Mouse (Mus musculus) midbrain, embryonic 12.5 days (tissue): ENCODE results near the gene Acot11. TPM values are rescaled to one million over a fixed set of nuclear protein-coding genes. Genes with fewer than 3 reads are reported as not detected.

Experiments used
- ATAC-seq: fragments of 200-750 bp; cut with Nextera tagmentation; 2 replicates; pipeline ENCODE4 v1.8.0; 2017; ENCODE audit warnings: low read depth, moderate TSS enrichment, moderate library complexity; ENCODE audit not compliant: low FRiP score
- H3K27ac ChIP-seq: fragments of 300-500 bp; sonication (generic); replicated peaks from 2 replicates; pipeline ENCODE4 v1.5.1; 2016; ENCODE audit warnings: mild to moderate bottlenecking
- H3K27me3 ChIP-seq: fragments of 300-500 bp; sonication (generic); 2 replicates; pipeline ENCODE4 v1.6.1; 2016; ENCODE audit warnings: mild to moderate bottlenecking
- H3K36me3 ChIP-seq: fragments of 300-500 bp; sonication (generic); 2 replicates; pipeline ENCODE4 v1.6.1; 2016
- H3K4me1 ChIP-seq: fragments of 300-500 bp; sonication (generic); 2 replicates; pipeline ENCODE4 v1.6.1; 2016
- H3K4me2 ChIP-seq: fragments of 300-500 bp; sonication (generic); replicated peaks from 2 replicates; pipeline ENCODE4 v1.6.1; 2016; ENCODE audit warnings: mild to moderate bottlenecking, moderate library complexity
- H3K4me3 ChIP-seq: fragments of 300-500 bp; sonication (generic); 2 replicates; pipeline ENCODE4 v1.5.1; 2016; ENCODE audit warnings: mild to moderate bottlenecking
- H3K9ac ChIP-seq: fragments of 300-500 bp; sonication (generic); replicated peaks from 2 replicates; pipeline ENCODE4 v1.6.1; 2016; ENCODE audit warnings: mild to moderate bottlenecking, moderate library complexity
- H3K9me3 ChIP-seq: fragments of 300-500 bp; sonication (generic); 2 replicates; pipeline ENCODE4 v1.6.1; 2016; ENCODE audit warnings: mild to moderate bottlenecking
- WGBS: fragments of 180-500 bp; shearing (Covaris S2); methylation state at CpG from one replicate; pipeline ENCODE4 v1.1.7; 2016; 5-methylcytosine and 5-hydroxymethylcytosine counted together
- polyA plus RNA-seq: library from polyadenylated mRNA; unstranded; fragments of >200 nt; fragmentation: Nextera tagmentation; extraction: Ambion mirVana; gene quantifications from 2 replicates; pipeline ENCODE4 v1.2.1, GENCODE M21; 2016

Acot11 gene
- polyA plus RNA-seq, 1 experiment from 2014 or later = 1.6 TPM

GRCm38 (mm10) chr4:106707957-106708356 is 96.8 kb downstream of the Acot11 start:
- H3K36me3 ChIP-seq = no peaks in the 10 kb centered on the region
- no peak for ATAC-seq

GRCm38 (mm10) chr4:106705096-106705665 is 99.6 kb downstream of the Acot11 start:
- WGBS = 26% methylated on average over 8 of the region's 8 CpGs
- H3K4me1 ChIP-seq = peaks cover 23% of the 10 kb centered on the region
- no peak overlapping the region for H3K4me3 ChIP-seq
- H3K9ac ChIP-seq = 0 out of 2 replicates have a peak overlapping the region, but pooled peaks have one; percentile 35
- no peaks in the 10 kb centered on the region for H3K9me3 ChIP-seq
- no peak for ATAC-seq
- peak overlapping the region; percentile 69 for H3K27ac ChIP-seq
- H3K27me3 ChIP-seq = peaks cover 21% of the 10 kb centered on the region; the same call in 1 of the 2 replicates
- H3K36me3 ChIP-seq = no peaks in the 10 kb centered on the region
- no peak overlapping the region for H3K4me2 ChIP-seq

More at GRCm38 (mm10) chr4:106707957-106708356, 96.8 kb downstream of the Acot11 start:
- no peak overlapping the region for H3K9ac ChIP-seq
- no peaks in the 10 kb centered on the region for H3K9me3 ChIP-seq
- H3K27me3 ChIP-seq = peaks cover 14% of the 10 kb centered on the region; the same call in 1 of the 2 replicates
- H3K4me1 ChIP-seq = peaks cover 14% of the 10 kb centered on the region
- no peak overlapping the region for H3K27ac ChIP-seq
- WGBS = 37% methylated on average over 5 of the region's 5 CpGs
- H3K4me2 ChIP-seq = peak overlapping the region; percentile 11; the same call in 1 of the 2 replicates
- H3K4me3 ChIP-seq = no peak overlapping the region

- H3K4me2 ChIP-seq = no peak overlapping the region
- H3K9me3 ChIP-seq = no peaks in the 10 kb centered on the region
- peaks cover 15% of the 10 kb centered on the region; the same call in 1 of the 2 replicates for H3K27me3 ChIP-seq
- 55% methylated on average over 11 of the region's 11 CpGs for WGBS
- no peaks in the 10 kb centered on the region for H3K36me3 ChIP-seq
- ATAC-seq = no peak
- H3K27ac ChIP-seq = no peak overlapping the region
- peaks cover 28% of the 10 kb centered on the region for H3K4me1 ChIP-seq
- H3K9ac ChIP-seq = no peak overlapping the region
- no peak overlapping the region for H3K4me3 ChIP-seq
These were observed 100.4 kb downstream of the Acot11 start for GRCm38 (mm10) chr4:106704416-106704815.

- no peak overlapping the region for H3K4me2 ChIP-seq
- no peak overlapping the region for H3K27ac ChIP-seq
- H3K36me3 ChIP-seq = no peaks in the 10 kb centered on the region
- peaks cover 28% of the 10 kb centered on the region for H3K4me1 ChIP-seq
- WGBS = 89% methylated on average over 10 of the region's 10 CpGs
- H3K27me3 ChIP-seq = peaks cover 11% of the 10 kb centered on the region; the same call in 1 of the 2 replicates
- no peak overlapping the region for H3K4me3 ChIP-seq
- no peak overlapping the region for H3K9ac ChIP-seq
- no peaks in the 10 kb centered on the region for H3K9me3 ChIP-seq
- ATAC-seq = no peak
These were observed 100.8 kb downstream of the Acot11 start for GRCm38 (mm10) chr4:106703956-106704355.

GRCm38 (mm10) chr4:106700798-106701197 is 104.0 kb downstream of the Acot11 start:
- H3K27me3 ChIP-seq = peaks cover 9% of the 10 kb centered on the region; the same call in 1 of the 2 replicates
- H3K9me3 ChIP-seq = no peaks in the 10 kb centered on the region
- H3K9ac ChIP-seq = no peak overlapping the region
- no peak overlapping the region for H3K4me2 ChIP-seq
- peak overlapping the region; percentile 10; the same call in 1 of the 2 replicates for H3K27ac ChIP-seq
- no peaks in the 10 kb centered on the region for H3K36me3 ChIP-seq
- ATAC-seq = no peak
- peaks cover 28% of the 10 kb centered on the region for H3K4me1 ChIP-seq
- WGBS = 54% methylated on average over 4 of the region's 4 CpGs
- no peak overlapping the region for H3K4me3 ChIP-seq

GRCm38 (mm10) chr4:106699989-106700388 is 104.8 kb downstream of the Acot11 start:
- H3K27me3 ChIP-seq = peaks cover 9% of the 10 kb centered on the region; the same call in 1 of the 2 replicates
- no peaks in the 10 kb centered on the region for H3K36me3 ChIP-seq
- H3K27ac ChIP-seq = 0 out of 2 replicates have a peak overlapping the region, but pooled peaks have one; percentile 10
- no peak overlapping the region for H3K4me3 ChIP-seq
- H3K9me3 ChIP-seq = no peaks in the 10 kb centered on the region
- WGBS = 19% methylated on average over 9 of the region's 9 CpGs
- ATAC-seq = peak; percentile 52
- H3K4me2 ChIP-seq = no peak overlapping the region
- no peak overlapping the region for H3K9ac ChIP-seq
- peaks cover 22% of the 10 kb centered on the region for H3K4me1 ChIP-seq

Other genes with a start within 250 kb of the Acot11 start
- gene Dhcr24, start 244.0 kb downstream of the Acot11 start, polyA plus RNA-seq = 6.7 and 7.7 TPM in 2 replicates
- 0.27 and 0.79 TPM in 2 replicates for gene Lexm, start 187.8 kb downstream of the Acot11 start, polyA plus RNA-seq
- 0.40 and 0.58 TPM in 2 replicates for gene Ttc22, start 182.6 kb downstream of the Acot11 start, polyA plus RNA-seq
- 12.0 and 13.3 TPM in 2 replicates for gene Pars2, start 153.9 kb downstream of the Acot11 start, polyA plus RNA-seq
- gene Ttc4, start 126.1 kb downstream of the Acot11 start, polyA plus RNA-seq = 101 and 107 TPM in 2 replicates
- 0.08 TPM in 1 of 2 replicates, not detected in the other for gene Mroh7, start 74.1 kb downstream of the Acot11 start, polyA plus RNA-seq
- not detected in 2 replicates for gene Fam151a, start 71.1 kb downstream of the Acot11 start, polyA plus RNA-seq
- gene Ssbp3, start 105.7 kb upstream of the Acot11 start, polyA plus RNA-seq = 277 and 309 TPM in 2 replicates